Mouse (Mus musculus) G1E (cell line): ENCODE results near the gene Sh3kbp1. TPM values are rescaled to one million over a fixed set of nuclear protein-coding genes. Genes with fewer than 3 reads are reported as not detected.

Experiments
- ATAC-seq: 2 replicates; pipeline ENCODE4 v1.8.0; 2016; ENCODE audit warnings: mild to moderate bottlenecking; ENCODE audit not compliant: insufficient number of reproducible peaks, poor library complexity, low FRiP score, severe bottlenecking; ENCODE audit errors: extremely low read depth
- DNase-seq: peaks from one replicate; pipeline ENCODE4 v3.0.0; 2012; ENCODE audit warnings: low spot score
- H3K27me3 ChIP-seq: 2 replicates; pipeline ENCODE4 v1.6.1; 2012; ENCODE audit warnings: mild to moderate bottlenecking, low read length, inconsistent platforms; ENCODE audit not compliant: insufficient read depth
- H3K36me3 ChIP-seq: replicated peaks from 2 replicates; pipeline ENCODE3; 2012; ENCODE audit warnings: mild to moderate bottlenecking, inconsistent platforms
- H3K4me1 ChIP-seq: 2 replicates; pipeline ENCODE4 v1.6.1; 2012; ENCODE audit warnings: low read depth, low read length, inconsistent platforms, mixed read lengths; ENCODE audit not compliant: insufficient read depth
- H3K4me3 ChIP-seq: 2 replicates; pipeline ENCODE4 v1.5.1; 2012; ENCODE audit warnings: low read depth, mild to moderate bottlenecking, inconsistent platforms, low read length, moderate library complexity, mixed read lengths
- H3K9me3 ChIP-seq: replicated peaks from 2 replicates; pipeline ENCODE4 v1.6.1; 2012; ENCODE audit warnings: inconsistent platforms
- CTCF ChIP-seq: IDR thresholded peaks from 2 replicates; pipeline ENCODE4 v1.5.1; 2012; ENCODE audit warnings: low read depth, low read length, inconsistent platforms, mixed read lengths
- GATA1 ChIP-seq: IDR thresholded peaks from 2 replicates; pipeline ENCODE4 v1.6.1; 2012; ENCODE audit warnings: borderline replicate concordance, low read length, inconsistent platforms, mixed read lengths
- GATA2 ChIP-seq: IDR thresholded peaks from 2 replicates; pipeline ENCODE4 v1.6.1; 2012; ENCODE audit warnings: low read depth, low read length, inconsistent platforms, borderline replicate concordance
- POLR2AphosphoS5 ChIP-seq: IDR thresholded peaks from 2 replicates; pipeline ENCODE4 v1.6.1; 2012; ENCODE audit warnings: low read depth, low read length, inconsistent platforms; ENCODE audit not compliant: insufficient replicate concordance
- TAL1 ChIP-seq: conservative IDR thresholded peaks from 2 replicates; pipeline ENCODE4 v1.6.1; 2012; ENCODE audit warnings: low read depth, low read length, inconsistent platforms, mixed read lengths
- polyA plus RNA-seq: library from polyadenylated mRNA; stranded (reverse); fragments of >175 nt; gene quantifications from 2 replicates; pipeline ENCODE4 v1.2.3, GENCODE M21; 2012
- total RNA-seq, 2 experiments: library from RNA; stranded (forward) in 1 of 2; stranded (reverse) in 1 of 2; fragments of 200-1000 nt in 1 of 2; fragments of >200 nt in 1 of 2; fragmentation: Nextera tagmentation in 1 of 2; gene quantifications; 2 replicates each; pipeline ENCODE4 v1.2.3; 2014 to 2017

Gene Sh3kbp1
- total and polyA plus RNA-seq, 3 experiments = 13.3 to 242 (median 231) TPM

DNA sequence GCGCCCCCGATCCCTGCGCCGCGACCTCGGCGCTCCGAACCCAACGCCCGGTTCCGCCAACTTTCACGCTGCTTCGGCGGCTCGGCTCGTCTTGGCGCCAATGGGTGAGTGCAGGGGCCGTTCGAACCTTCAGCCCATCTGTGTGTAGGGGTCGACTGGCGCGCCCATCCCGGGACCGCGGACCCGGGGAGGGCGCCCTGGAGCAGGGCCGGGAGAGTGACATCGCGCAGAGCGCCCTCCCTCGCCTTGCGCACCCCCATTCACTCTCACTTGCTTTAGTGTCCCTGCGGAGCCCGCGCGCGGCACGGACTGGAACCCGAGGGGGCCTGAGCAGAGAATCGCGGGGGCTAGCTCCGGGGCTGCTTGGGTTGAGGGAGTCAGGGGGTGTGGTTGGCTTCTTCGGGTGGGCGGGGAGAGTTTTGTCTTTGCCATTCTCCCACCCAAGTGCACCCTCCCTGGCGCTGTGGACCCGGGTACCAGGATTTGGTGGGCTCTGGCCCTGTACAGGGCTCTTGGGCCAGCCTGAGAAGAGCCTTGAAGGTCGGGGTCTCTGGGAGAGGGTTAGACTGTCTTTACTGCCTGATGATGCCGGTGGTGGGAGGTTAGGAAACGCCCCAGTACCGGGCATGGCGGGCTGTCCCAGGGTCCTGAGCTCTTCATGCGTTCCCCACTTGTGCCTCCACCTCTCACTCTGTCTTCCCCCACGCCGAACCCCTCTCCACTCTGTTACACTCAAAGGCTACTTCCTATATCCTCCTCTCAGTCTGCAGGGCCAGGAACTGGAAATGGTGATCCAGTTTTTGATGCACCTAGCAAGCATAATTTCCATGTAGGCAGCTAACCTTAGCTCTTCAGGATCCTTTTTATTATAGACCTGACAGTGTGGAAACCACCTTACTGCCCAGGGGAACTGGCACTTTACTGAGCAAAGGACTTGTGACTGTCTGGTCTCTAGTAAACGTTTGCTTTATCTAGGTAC lies 805 bp downstream of the Sh3kbp1 start:
- Histone ChIP-seq H3K27me3 (0 out of 2 replicates have a peak, but pooled peaks cover 3% of the 10 kb centered on the region), H3K36me3 (peaks cover 20% of the 10 kb centered on the region), H3K4me3 (peak overlapping the region; percentile 79), H3K4me1 (peaks cover 28% of the 10 kb centered on the region), H3K9me3 (no peaks in the 10 kb centered on the region)
- no peak; the same call in 1 of the 2 replicates for ATAC-seq
- TF ChIP-seq POLR2AphosphoS5 = no peak
- no peak for TF ChIP-seq GATA1
- no peak for TF ChIP-seq CTCF
- TF ChIP-seq TAL1 = no peak
- no peak for TF ChIP-seq GATA2
- no peak for DNase-seq

DNA sequence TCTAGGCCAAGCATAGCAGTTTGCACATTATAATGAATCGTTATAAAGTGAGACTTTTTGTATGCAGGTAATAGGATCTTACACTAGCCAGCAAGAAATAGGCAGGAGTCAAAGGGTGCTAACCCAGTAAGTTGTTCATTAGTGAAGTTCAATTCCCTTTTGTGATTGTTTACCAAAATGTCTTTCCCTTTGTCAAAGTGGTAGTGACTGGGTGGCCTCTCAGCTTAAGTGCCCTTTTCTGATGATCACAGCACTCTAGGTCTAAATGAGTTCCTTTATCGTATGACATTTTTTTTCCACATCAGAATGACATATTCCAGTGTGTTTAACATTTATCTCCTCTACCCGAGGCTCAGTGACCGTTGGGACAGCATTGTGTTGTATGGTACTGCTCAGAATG lies 1.6 kb downstream of the Sh3kbp1 start:
- Histone ChIP-seq H3K4me1 (peaks cover 28% of the 10 kb centered on the region), H3K4me3 (peak overlapping the region; percentile 79), H3K9me3 (no peaks in the 10 kb centered on the region), H3K36me3 (peaks cover 22% of the 10 kb centered on the region), H3K27me3 (0 out of 2 replicates have a peak, but pooled peaks cover 3% of the 10 kb centered on the region)
- ATAC-seq = no peak
- no peak for DNase-seq
- TF ChIP-seq CTCF (no peak), GATA2 (no peak), GATA1 (no peak), POLR2AphosphoS5 (no peak), TAL1 (no peak)

GRCm38 (mm10) chrX:159629203-159629602 lies 2.1 kb downstream of the Sh3kbp1 start:
- peak; percentile 40; the same call in 1 of the 2 replicates for ATAC-seq
- Histone ChIP-seq H3K9me3 (no peaks in the 10 kb centered on the region), H3K4me1 (peaks cover 28% of the 10 kb centered on the region), H3K27me3 (0 out of 2 replicates have a peak, but pooled peaks cover 3% of the 10 kb centered on the region), H3K36me3 (peaks cover 22% of the 10 kb centered on the region), H3K4me3 (peak overlapping the region; percentile 79; the same call in 1 of the 2 replicates)
- no peak for DNase-seq
- TF ChIP-seq GATA1 = no peak
- no peak for TF ChIP-seq GATA2
- TF ChIP-seq TAL1 = no peak
- no peak for TF ChIP-seq CTCF
- TF ChIP-seq POLR2AphosphoS5 = no peak

DNA sequence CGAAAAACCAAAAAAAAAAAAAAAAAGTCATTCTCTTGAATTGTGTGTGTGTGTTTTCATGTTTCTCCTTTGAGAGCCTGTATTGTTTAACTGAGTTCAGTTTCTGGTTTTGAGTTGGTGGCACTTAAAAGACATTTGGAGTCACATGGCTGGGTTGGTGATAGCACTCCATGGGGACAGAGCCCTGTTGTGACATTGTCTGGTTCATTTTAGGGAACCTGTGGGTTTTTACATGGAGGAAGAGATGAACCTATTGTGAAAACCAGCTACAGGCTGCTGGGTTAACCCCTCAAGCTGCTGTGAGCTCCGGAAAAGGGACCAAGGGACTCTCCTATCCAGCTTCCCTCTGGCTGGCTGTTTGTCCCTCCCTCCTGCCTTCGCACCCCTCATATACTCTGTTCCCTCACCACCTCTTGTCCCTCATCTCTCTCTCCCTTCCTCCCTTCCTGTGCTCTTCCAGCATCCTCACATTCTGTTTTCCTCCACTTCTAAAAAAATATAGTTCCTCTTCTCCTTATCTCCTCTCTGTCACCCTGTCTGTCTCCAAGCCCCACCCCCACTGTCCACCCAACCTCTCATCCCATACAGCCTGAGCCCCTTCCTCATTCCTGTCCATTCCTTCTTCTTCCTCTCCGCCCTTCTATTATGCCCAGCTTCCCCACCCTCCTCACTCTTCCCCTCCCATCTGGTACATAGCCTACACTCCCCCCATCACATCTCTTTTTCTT lies 11.6 kb downstream of the Sh3kbp1 start:
- Histone ChIP-seq H3K4me1 (peaks cover 47% of the 10 kb centered on the region), H3K9me3 (no peaks in the 10 kb centered on the region), H3K4me3 (no peak overlapping the region; the same call in 1 of the 2 replicates), H3K27me3 (no peaks in the 10 kb centered on the region), H3K36me3 (peaks cover 16% of the 10 kb centered on the region)
- no peak for TF ChIP-seq GATA1
- TF ChIP-seq CTCF = no peak
- TF ChIP-seq GATA2 = no peak
- no peak for TF ChIP-seq TAL1
- TF ChIP-seq POLR2AphosphoS5 = no peak
- ATAC-seq (peak; percentile 37), DNase-seq (no peak)

- Histone ChIP-seq H3K4me1 (peaks cover 59% of the 10 kb centered on the region), H3K9me3 (no peaks in the 10 kb centered on the region), H3K4me3 (no peak overlapping the region; the same call in 1 of the 2 replicates), H3K36me3 (peaks cover 18% of the 10 kb centered on the region), H3K27me3 (no peaks in the 10 kb centered on the region)
- DNase-seq = peak; percentile 4
- ATAC-seq = peak; percentile 77
- TF ChIP-seq TAL1 (peak; percentile 54), POLR2AphosphoS5 (no peak)
These were observed 12.9 kb downstream of the Sh3kbp1 start for GRCm38 (mm10) chrX:159639991-159640390.

DNA sequence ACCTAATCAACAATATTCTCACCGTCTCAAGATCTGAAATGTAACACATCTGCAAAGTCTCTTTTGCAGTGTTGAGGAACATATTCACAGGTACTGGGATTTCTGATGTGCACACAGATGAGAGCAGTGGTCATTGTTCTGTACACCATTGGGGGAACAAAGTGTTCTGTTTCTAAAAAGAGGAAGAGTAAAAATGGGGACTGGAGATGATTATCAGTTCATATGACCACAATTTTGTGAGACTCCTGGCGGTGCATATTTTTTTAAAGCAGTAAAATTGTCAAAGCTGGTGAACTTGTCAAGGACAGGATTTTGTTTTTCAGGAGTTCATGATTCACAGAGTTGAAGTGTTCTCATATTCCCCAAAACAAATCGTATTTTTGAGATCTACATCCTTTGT lies 18.2 kb downstream of the Sh3kbp1 start:
- Histone ChIP-seq H3K4me3 (no peak overlapping the region), H3K27me3 (no peaks in the 10 kb centered on the region), H3K4me1 (peaks cover 85% of the 10 kb centered on the region), H3K9me3 (no peaks in the 10 kb centered on the region), H3K36me3 (peaks cover 12% of the 10 kb centered on the region)
- peak; percentile 60; the same call in 1 of the 2 replicates for ATAC-seq
- no peak for TF ChIP-seq POLR2AphosphoS5
- no peak for DNase-seq
